Mouse (Mus musculus): ENCODE results near the gene Slc39a2.

GRCm38 (mm10) chr14:51886051-51886450 lies 6.6 kb upstream of the Slc39a2 start:
- TF ChIP-seq MYOG (IDR thresholded peaks at IDR 0.05; ENCODE audit: control insufficient read depth in 1 of 3, insufficient read depth in 1 of 3, insufficient read length in 2 of 3, low read depth in 2 of 3) (no peak), POLR2AphosphoS2 (IDR thresholded peaks at IDR 0.05; ENCODE audit: insufficient read length, low read depth) (no peak), E2F4 (IDR thresholded peaks at IDR 0.05; ENCODE audit: insufficient read depth) (no peak), POLR2A (IDR thresholded peaks at IDR 0.05; ENCODE audit: insufficient read length, low read depth) (no peak), TCF12 (IDR thresholded peaks at IDR 0.05; ENCODE audit: insufficient read depth, poor library complexity, severe bottlenecking) (no peak), USF1 (IDR thresholded peaks at IDR 0.05; ENCODE audit: low read depth) (no peak), MYOD1 (IDR thresholded peaks at IDR 0.05; ENCODE audit: control insufficient read depth in 1 of 3, insufficient read length in 2 of 3, low read depth in 2 of 3) (no peak)
